Mouse (Mus musculus) ES-E14 (cell line): ENCODE data around the gene Gfpt1.

ENCODE experiments used
- CHD2 ChIP-seq: IDR thresholded peaks from 2 replicates; pipeline ENCODE4 v1.6.1; 2014; ENCODE audit warnings: mild to moderate bottlenecking, low read depth, low read length, inconsistent platforms
- HCFC1 ChIP-seq: IDR thresholded peaks from 2 replicates; pipeline ENCODE4 v1.6.1; 2012; ENCODE audit warnings: low read length, inconsistent platforms, borderline replicate concordance; ENCODE audit not compliant: insufficient read depth

- TF ChIP-seq HCFC1 (no peak), CHD2 (no peak)
These were observed 49.8 kb downstream of the Gfpt1 start for GRCm38 (mm10) chr6:87092476-87092875.
